Mouse (Mus musculus) testis, adult 2 months (tissue): ENCODE data around the gene Ercc5.

ENCODE experiments used
- CTCF ChIP-seq: fragments of 200-500 bp; IDR thresholded peaks from 2 replicates; pipeline ENCODE4 v1.5.1; 2012; ENCODE audit warnings: low read depth, mild to moderate bottlenecking, inconsistent platforms, low read length, moderate library complexity; ENCODE audit not compliant: control insufficient read depth, insufficient read depth, insufficient replicate concordance
- POLR2A ChIP-seq: fragments of 200-500 bp; IDR thresholded peaks from 2 replicates; pipeline ENCODE4 v1.6.1; 2012; ENCODE audit warnings: low read depth, mild to moderate bottlenecking, inconsistent platforms, low read length, moderate library complexity; ENCODE audit not compliant: control insufficient read depth

DNA sequence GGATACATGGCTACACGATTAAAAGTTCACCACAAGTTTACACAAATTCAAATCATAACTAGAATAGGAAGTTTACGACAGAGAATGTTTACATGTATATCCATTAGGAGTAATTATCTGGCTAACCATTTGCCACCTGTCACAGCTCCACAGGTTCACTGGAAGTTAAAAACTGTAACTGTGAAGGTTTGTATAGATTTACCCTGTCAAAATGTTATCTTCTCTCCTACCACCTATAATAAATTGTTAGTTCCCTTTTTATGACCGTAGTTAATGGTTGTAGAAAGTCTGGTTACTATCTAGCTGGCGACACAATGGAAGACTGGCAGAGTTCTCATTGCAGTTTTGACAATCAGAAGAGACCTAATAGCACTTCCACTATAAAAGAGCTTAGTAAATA lies 7.3 kb upstream of the Ercc5 start:
- TF ChIP-seq CTCF = no peak
- TF ChIP-seq POLR2A = no peak
